Mouse (Mus musculus) heart, postnatal 25 days (tissue): ENCODE results near the gene Tcf7l2. TPM values are rescaled to one million over a fixed set of nuclear protein-coding genes. Genes with fewer than 3 reads are reported as not detected.

Source experiments
- DNase-seq: peaks from one replicate; pipeline ENCODE4 v3.0.0; 2022; ENCODE audit warnings: low spot score
- intact Hi-C: fragments of 180-260 bp; cut with DNase I; formaldehyde crosslinking; loops from one replicate; pipeline ENCODE4 v1.15.1; 2025
- total RNA-seq, 2 experiments: library from RNA; stranded (reverse); gene quantifications; 2 replicates each; pipeline ENCODE4 v1.2.3; 2021

Tcf7l2 gene
- total RNA-seq, 2 experiments from 2014 or later, result 14.6 to 14.7 TPM

DNA sequence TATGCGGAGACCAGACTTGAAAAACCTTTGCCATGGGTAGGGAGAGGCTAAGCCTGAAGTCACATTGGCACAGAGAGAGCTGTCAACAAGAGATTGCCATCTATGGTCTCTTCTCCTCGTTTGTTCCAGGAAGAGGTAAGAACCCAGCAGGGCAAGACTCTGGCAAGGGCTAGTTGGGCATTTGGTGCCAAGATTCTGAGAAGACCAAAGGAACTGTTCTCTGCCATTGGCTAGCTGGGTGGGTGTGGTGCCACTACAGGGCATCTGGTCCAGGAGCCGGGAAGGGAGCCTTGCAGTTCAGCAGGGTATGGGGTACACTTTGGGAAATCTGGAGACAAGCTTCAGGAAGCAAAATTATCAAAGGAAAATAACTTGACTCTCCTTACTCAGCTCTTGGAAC is 213.5 kb downstream of the Tcf7l2 start:
- DNase-seq, result no peak
- intact Hi-C loops, result no loop called here

- intact Hi-C loops, result no loop called here
- no peak for DNase-seq
These were observed 215.1 kb downstream of the Tcf7l2 start for GRCm38 (mm10) chr19:55956745-55957144.

GRCm38 (mm10) chr19:55964421-55964820 is 222.8 kb downstream of the Tcf7l2 start:
- DNase-seq, result no peak
- intact Hi-C loops, result no loop called here

- intact Hi-C loops, result no loop called here
- DNase-seq, result no peak
These were observed 224.4 kb downstream of the Tcf7l2 start for GRCm38 (mm10) chr19:55966066-55966465.

GRCm38 (mm10) chr19:55969929-55970531 is 228.4 kb downstream of the Tcf7l2 start:
- DNase-seq, result no peak
- intact Hi-C loops, result no loop called here

DNA sequence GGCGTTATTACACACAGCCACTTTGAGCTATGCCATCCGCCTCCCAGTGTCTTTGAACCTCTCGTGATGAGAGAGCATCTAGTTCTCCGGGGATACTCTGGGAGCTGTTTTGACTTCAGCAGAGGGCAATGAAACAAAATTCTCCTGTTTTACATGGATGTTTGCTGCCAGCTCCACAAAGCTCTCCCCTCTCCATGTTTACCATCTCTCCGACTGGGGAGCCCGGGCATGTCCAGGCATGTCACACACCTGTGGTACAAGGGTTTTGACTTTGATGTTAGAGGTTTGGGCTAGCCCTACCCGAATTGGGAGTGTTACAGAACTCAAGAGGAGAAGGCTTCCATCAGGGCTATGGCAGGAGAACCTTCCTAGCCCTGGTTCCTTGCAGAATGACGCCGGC is 234.5 kb downstream of the Tcf7l2 start:
- intact Hi-C loops, result no loop called here
- DNase-seq, result no peak
